Mouse (Mus musculus) forebrain, embryonic 14.5 days (tissue): ENCODE results near the gene Myo5c. TPM values are rescaled to one million over a fixed set of nuclear protein-coding genes. Genes with fewer than 3 reads are reported as not detected.

Experiments
- ATAC-seq: fragments of 200-750 bp; cut with Nextera tagmentation; 2 replicates; pipeline ENCODE4 v1.8.0; 2017; ENCODE audit warnings: mild to moderate bottlenecking, moderate library complexity
- DNase-seq: peaks from one replicate; pipeline ENCODE4 v3.0.0-alpha.2; 2015; ENCODE audit warnings: low spot score
- H3K27ac ChIP-seq: fragments of 300-500 bp; sonication (generic); 2 replicates; pipeline ENCODE4 v1.5.1; 2014; ENCODE audit warnings: low read depth, mild to moderate bottlenecking, control low read depth, low read length, moderate library complexity
- H3K27me3 ChIP-seq: fragments of 300-500 bp; sonication (generic); replicated peaks from 2 replicates; pipeline ENCODE4 v1.6.1; 2014; ENCODE audit warnings: low read length, control low read depth, mixed read lengths; ENCODE audit not compliant: control insufficient read depth, insufficient read depth
- H3K36me3 ChIP-seq: fragments of 300-500 bp; sonication (generic); 2 replicates; pipeline ENCODE4 v1.6.1; 2014; ENCODE audit warnings: low read length, control low read depth; ENCODE audit not compliant: control insufficient read depth, insufficient read depth
- H3K4me1 ChIP-seq: fragments of 300-500 bp; sonication (generic); 2 replicates; pipeline ENCODE4 v1.6.1; 2014; ENCODE audit warnings: antibody characterized with exemption, low read length, control low read depth; ENCODE audit not compliant: control insufficient read depth, insufficient read depth
- H3K4me2 ChIP-seq: fragments of 300-500 bp; sonication (generic); 2 replicates; pipeline ENCODE4 v1.6.1; 2014; ENCODE audit warnings: mild to moderate bottlenecking, control low read depth, low read length
- H3K4me3 ChIP-seq: fragments of 300-500 bp; sonication (generic); 2 replicates; pipeline ENCODE4 v1.5.1; 2014; ENCODE audit warnings: low read depth, low read length, control low read depth
- H3K9ac ChIP-seq: fragments of 300-500 bp; sonication (generic); 2 replicates; pipeline ENCODE4 v1.6.1; 2014; ENCODE audit warnings: mild to moderate bottlenecking, low read length, control low read depth, moderate library complexity
- H3K9me3 ChIP-seq: fragments of 300-500 bp; sonication (generic); replicated peaks from 2 replicates; pipeline ENCODE4 v1.6.1; 2016; ENCODE audit warnings: low read length, control low read depth, mixed read lengths; ENCODE audit not compliant: control insufficient read depth
- WGBS: fragments of 180-500 bp; shearing (Covaris S2); extraction: QIAGEN DNeasy Blood & Tissue Kit; methylation state at CpG from one replicate; pipeline ENCODE4 v1.1.7; 2014; 5-methylcytosine and 5-hydroxymethylcytosine counted together
- polyA plus RNA-seq: library from polyadenylated mRNA; unstranded; fragments of >200 nt; fragmentation: Nextera tagmentation; extraction: Ambion mirVana; gene quantifications from 2 replicates; pipeline ENCODE4 v1.2.1, GENCODE M21; 2014

The Myo5c gene
- polyA plus RNA-seq, 1 experiment from 2014 or later = 0.10 TPM

DNA sequence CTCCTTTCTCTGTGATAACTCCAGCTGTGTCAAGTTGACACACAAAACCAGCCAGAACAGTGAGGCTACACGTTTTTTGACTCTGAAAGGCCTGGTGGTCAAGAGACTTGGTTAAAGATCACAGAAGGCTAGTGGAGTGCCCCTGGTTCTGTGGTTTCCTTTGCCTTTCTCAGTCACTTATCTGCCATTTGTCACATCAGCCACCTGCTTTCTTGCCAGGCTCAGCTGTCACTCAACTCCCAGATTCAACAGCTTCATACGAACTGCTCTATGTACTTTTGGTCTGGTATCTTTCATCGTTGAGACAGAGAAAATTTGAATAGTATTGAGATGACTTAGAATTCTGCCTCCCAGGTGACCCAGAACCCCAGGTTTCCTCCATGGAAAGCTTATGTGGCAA lies 21.9 kb downstream of the Myo5c start:
- no peak overlapping the region for H3K4me2 ChIP-seq
- no peak overlapping the region for H3K4me3 ChIP-seq
- H3K9ac ChIP-seq = no peak overlapping the region
- H3K27ac ChIP-seq = peak overlapping the region; percentile 81
- H3K27me3 ChIP-seq = no peaks in the 10 kb centered on the region
- H3K4me1 ChIP-seq = peaks cover 7% of the 10 kb centered on the region
- H3K9me3 ChIP-seq = no peaks in the 10 kb centered on the region
- no peaks in the 10 kb centered on the region for H3K36me3 ChIP-seq
- DNase-seq (no peak), ATAC-seq (no peak)
- 55% methylated on average over 3 of the region's 3 CpGs for WGBS

- H3K4me3 ChIP-seq = no peak overlapping the region
- ATAC-seq = peak; percentile 94
- WGBS = 61% methylated on average over 13 of the region's 13 CpGs
- no peaks in the 10 kb centered on the region for H3K36me3 ChIP-seq
- DNase-seq = peak; percentile 85
- no peak overlapping the region for H3K4me2 ChIP-seq
- H3K27ac ChIP-seq = peak overlapping the region; percentile 81
- peaks cover 7% of the 10 kb centered on the region for H3K4me1 ChIP-seq
- H3K27me3 ChIP-seq = no peaks in the 10 kb centered on the region
- no peaks in the 10 kb centered on the region for H3K9me3 ChIP-seq
- H3K9ac ChIP-seq = no peak overlapping the region
These were observed 22.6 kb downstream of the Myo5c start for GRCm38 (mm10) chr9:75254196-75254955.

GRCm38 (mm10) chr9:75255820-75256545 lies 24.2 kb downstream of the Myo5c start:
- DNase-seq = no peak
- no peak for ATAC-seq
- H3K9ac ChIP-seq = no peak overlapping the region
- WGBS = 93% methylated on average over 14 of the region's 14 CpGs
- H3K9me3 ChIP-seq = no peaks in the 10 kb centered on the region
- peaks cover 7% of the 10 kb centered on the region for H3K4me1 ChIP-seq
- no peaks in the 10 kb centered on the region for H3K27me3 ChIP-seq
- H3K4me2 ChIP-seq = no peak overlapping the region
- H3K36me3 ChIP-seq = no peaks in the 10 kb centered on the region
- H3K4me3 ChIP-seq = no peak overlapping the region
- H3K27ac ChIP-seq = no peak overlapping the region; the same call in 1 of the 2 replicates

GRCm38 (mm10) chr9:75258792-75259191 lies 27.0 kb downstream of the Myo5c start:
- no peaks in the 10 kb centered on the region for H3K27me3 ChIP-seq
- H3K4me1 ChIP-seq = peaks cover 6% of the 10 kb centered on the region
- no peaks in the 10 kb centered on the region for H3K9me3 ChIP-seq
- no peak overlapping the region for H3K9ac ChIP-seq
- no peaks in the 10 kb centered on the region for H3K36me3 ChIP-seq
- H3K4me3 ChIP-seq = no peak overlapping the region
- no peak overlapping the region for H3K4me2 ChIP-seq
- no peak overlapping the region for H3K27ac ChIP-seq
- WGBS = 67% methylated on average over 4 of the region's 4 CpGs
- ATAC-seq (no peak), DNase-seq (no peak)

DNA sequence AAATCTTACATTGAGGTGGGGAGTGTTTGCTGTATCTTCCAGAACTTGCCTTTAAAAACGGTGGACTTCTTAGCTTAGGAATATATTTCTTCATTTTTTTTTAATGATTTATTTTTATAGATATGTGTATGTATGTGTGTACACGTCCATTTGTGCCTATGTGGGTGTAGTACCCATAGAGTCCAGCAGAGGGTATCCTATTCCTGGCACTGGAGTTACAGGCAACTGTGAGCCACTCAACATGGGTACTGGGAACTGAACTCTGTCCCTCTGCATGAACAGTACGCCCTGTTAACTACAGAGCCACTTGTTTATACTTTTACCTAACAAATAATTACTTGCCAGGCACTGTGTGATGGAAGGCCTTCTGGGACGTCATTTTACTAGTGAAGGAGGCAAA lies 27.8 kb downstream of the Myo5c start:
- Histone ChIP-seq H3K9ac (no peak overlapping the region), H3K27me3 (no peaks in the 10 kb centered on the region), H3K4me1 (no peaks in the 10 kb centered on the region), H3K4me3 (no peak overlapping the region), H3K4me2 (no peak overlapping the region), H3K36me3 (no peaks in the 10 kb centered on the region), H3K27ac (no peak overlapping the region), H3K9me3 (no peaks in the 10 kb centered on the region)
- ATAC-seq = no peak
- 92% methylated on average over 4 of the region's 4 CpGs for WGBS
- no peak for DNase-seq

DNA sequence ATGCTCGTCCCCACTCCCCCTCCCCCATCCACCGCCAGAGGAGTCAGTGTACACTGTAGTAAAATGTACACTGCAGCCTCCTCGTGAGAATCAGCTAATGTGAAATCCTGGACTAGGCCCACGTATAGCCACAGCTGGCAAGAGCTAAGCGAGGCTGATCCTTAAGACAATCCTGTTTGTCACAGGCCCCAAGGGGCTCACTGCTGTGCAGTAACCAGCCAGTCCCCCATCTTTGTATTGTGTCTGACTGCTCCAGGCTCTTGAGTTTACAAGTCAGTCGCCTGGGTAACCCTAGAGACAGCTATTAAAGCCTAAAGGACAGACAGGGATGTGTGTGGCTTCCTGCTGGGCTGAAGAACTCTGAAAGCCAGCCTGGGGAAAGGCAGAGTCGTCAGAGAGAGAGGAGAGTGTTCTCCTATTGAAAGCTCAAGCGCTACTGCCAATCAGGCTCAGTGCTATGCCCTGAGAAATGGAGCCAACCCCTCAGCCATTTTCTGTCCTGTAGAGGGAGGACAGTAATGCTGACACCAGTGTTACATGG lies 29.6 kb downstream of the Myo5c start:
- no peaks in the 10 kb centered on the region for H3K27me3 ChIP-seq
- no peaks in the 10 kb centered on the region for H3K9me3 ChIP-seq
- WGBS = under 1% methylated on average over 8 of the region's 8 CpGs
- H3K36me3 ChIP-seq = no peaks in the 10 kb centered on the region
- H3K4me3 ChIP-seq = no peak overlapping the region
- no peak overlapping the region for H3K9ac ChIP-seq
- peak overlapping the region; percentile 55 for H3K27ac ChIP-seq
- no peak overlapping the region for H3K4me2 ChIP-seq
- DNase-seq (peak; percentile 36), ATAC-seq (peak; percentile 73)
- H3K4me1 ChIP-seq = no peaks in the 10 kb centered on the region

DNA sequence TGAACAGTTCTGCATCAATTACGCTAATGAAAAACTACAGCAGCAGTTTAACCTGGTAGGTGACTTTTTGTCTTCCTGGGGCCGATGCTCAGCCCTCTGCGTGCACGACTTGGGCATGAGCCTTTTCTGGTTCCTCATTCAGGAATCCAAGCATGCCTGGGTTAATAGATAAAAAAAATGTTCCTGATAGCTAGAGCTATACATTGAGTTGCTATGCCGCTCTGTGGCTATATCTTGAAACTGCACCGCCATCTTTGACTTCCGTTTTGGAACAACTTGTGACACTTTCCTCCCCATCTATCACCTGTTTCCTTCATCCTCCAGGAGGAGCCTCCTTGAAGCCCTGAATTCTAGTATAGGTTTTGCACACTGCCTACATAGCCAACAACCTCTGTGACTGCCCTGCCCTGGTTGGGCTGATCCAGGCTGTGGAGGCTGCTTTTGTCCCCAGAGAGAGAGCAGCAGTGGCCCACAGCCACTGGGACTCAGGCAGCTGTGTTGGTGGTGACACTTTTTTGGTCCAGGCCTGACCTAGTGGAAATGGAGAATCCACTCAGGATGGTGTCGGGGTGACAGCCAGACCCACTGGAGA lies 30.5 kb downstream of the Myo5c start:
- no peaks in the 10 kb centered on the region for H3K36me3 ChIP-seq
- no peaks in the 10 kb centered on the region for H3K27me3 ChIP-seq
- 67% methylated on average over 8 of the region's 8 CpGs for WGBS
- no peaks in the 10 kb centered on the region for H3K9me3 ChIP-seq
- H3K4me2 ChIP-seq = no peak overlapping the region
- ATAC-seq = no peak
- H3K4me3 ChIP-seq = no peak overlapping the region
- H3K9ac ChIP-seq = no peak overlapping the region
- H3K4me1 ChIP-seq = no peaks in the 10 kb centered on the region
- DNase-seq = peak; percentile 37
- no peak overlapping the region for H3K27ac ChIP-seq

GRCm38 (mm10) chr9:75264008-75264718 lies 32.3 kb downstream of the Myo5c start:
- Histone ChIP-seq H3K4me1 (no peaks in the 10 kb centered on the region), H3K9ac (no peak overlapping the region), H3K9me3 (no peaks in the 10 kb centered on the region), H3K4me3 (no peak overlapping the region), H3K36me3 (no peaks in the 10 kb centered on the region), H3K4me2 (no peak overlapping the region), H3K27ac (no peak overlapping the region), H3K27me3 (no peaks in the 10 kb centered on the region)
- no peak for DNase-seq
- 52% methylated on average over 3 of the region's 3 CpGs for WGBS
- no peak for ATAC-seq
